Mouse (Mus musculus) layer of hippocampus, adult 9-11 months (tissue): Measurements from ENCODE around the gene Olfml2b.

Experiments
- DNase-seq: peaks from one replicate; pipeline ENCODE4 v3.0.0; 2022

Gene Olfml2b

DNA sequence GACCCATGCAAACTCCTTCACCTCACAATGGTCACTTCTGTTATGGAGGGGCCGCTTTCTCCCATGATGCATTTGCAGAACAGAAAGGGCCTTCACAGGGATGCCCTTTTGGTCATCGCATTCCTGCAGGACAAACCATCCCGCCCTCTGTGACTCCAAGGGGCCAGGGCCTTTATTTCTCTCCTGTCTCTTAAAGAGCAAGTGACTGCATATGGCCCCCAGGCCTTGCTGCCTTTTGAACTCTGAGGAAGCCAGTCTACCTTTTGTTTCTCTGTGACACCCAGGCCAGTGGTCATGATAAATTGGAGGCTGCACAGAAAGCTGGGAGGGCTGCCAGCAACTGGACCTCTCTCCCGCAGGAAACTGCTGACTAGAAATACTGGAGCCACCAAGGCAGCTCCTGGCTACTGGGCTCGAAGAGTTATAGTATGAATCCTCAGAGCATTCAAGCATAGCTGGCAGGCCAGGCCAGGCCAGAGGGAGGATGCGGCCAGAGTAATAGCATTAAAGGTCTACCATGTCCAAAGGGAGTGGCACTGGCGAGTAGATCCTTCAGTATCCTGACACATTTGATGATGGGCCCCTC is 53.5 kb downstream of the Olfml2b start:
- DNase-seq = no peak

GRCm38 (mm10) chr1:170698771-170699170 is 54.4 kb downstream of the Olfml2b start:
- DNase-seq = no peak

GRCm38 (mm10) chr1:170699553-170699952 is 55.2 kb downstream of the Olfml2b start:
- DNase-seq = no peak

DNA sequence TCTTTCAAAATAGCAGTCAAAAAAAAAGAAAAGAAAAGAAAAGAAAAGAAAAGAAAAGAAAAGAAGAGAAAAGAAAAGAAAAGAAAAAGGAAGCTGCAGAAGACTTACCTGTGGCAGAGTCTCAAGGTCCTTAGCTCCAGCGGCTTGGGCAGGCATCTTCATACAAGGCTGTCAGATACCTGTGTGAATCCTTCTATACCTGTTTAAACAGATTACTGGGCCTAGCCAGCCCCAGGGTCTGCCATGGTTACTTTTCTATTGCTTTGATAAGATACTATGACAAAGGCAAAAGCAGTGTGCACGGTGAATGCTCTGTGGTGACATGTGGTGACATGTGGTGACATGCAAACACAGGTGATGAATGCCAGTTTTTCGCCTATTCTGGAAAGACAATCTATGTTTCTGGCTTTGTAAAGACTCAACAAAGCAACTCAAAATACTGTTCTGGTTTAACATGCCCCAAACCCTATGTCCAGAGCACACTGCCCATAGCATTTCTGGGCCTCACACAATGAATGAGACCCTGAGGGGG is 56.2 kb downstream of the Olfml2b start:
- no peak for DNase-seq

GRCm38 (mm10) chr1:170701178-170701577 is 56.8 kb downstream of the Olfml2b start:
- no peak for DNase-seq

GRCm38 (mm10) chr1:170701582-170701981 is 57.2 kb downstream of the Olfml2b start:
- DNase-seq = no peak

DNA sequence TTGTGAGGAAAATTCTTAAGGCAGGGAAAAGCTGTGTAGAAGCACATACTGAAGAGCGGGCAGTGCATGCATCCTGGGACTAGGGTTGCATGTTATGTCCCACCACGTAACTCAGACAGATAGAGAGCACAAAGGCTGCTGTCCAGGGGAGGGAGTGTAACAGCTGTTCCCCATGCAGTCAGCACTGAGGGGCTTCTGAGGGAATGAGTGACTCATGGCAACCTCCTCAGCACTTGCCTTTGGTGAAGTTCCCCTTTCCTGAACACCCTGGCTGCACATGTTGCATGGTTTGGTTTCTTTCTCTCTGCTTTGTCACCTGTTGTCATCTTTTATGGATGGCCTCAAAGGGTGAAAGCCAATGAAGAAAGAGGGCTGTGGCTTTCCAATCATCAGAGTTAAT is 57.9 kb downstream of the Olfml2b start:
- no peak for DNase-seq

DNA sequence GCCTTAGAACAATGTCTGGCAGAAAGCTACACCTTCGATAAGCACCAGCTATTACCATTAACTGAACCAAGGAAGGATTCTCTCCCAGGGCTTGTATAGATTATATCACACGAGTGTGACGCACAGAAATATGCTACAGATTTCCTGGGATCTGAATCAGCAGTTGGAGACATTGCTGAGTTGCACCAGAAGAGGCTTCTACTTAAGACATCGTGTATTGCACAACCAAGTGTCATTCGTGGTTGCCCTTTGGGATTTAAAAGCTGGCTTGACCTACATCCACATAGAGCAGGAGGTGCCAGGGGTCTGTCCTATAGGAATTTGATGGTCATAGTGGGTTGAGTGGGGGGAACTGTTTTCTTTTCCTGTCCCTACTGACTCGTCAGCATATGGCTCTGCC is 58.6 kb downstream of the Olfml2b start:
- DNase-seq = no peak

DNA sequence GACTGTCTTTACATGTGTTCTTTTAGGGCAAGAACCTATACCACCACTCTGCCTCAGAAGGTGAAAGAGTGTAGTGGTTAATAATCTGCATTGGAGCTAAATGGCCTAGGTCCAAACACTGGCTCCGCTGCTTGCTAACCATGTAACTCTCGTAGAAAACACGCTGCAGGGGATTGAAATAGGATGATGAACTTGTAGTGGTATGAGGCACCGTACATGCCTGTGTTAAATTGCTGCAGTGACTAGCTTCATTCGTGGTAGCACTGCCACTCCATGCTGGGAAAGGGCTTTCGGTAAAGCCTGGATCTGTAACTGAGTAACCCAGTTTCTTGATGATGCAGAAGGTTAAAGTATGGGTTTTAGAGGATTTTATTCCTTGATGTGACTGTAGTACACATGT is 59.8 kb downstream of the Olfml2b start:
- DNase-seq = no peak

DNA sequence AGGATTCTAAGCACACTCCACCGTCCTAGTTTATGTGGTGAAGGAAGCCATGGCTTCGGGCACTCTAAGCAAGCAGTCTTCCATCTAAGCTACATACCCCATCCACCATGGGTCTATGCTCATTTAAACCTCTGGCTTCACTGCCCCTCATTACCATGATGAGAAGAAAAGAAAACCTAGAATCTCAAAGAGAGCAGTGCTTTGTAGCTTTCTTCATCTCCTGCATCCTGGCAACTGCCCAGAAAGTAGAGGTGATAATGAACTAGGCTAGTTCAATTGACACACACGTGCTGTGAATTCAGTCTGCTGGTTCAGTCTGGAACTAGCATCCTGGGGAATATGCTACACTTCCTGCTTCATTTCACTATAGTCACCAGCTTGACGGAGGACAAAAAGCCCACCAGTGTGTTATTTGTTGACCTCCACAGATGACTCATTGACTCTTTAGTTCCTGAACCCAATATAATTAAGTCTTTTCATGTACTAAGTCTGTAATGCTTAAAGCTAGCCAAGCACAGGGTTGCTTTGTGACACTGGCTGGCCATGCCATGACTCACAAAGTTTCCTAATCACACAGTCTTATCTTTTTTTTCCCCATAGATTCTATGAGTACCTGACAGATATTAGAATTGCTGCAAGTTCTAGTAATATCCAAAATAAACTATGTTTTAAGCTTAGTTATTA is 60.7 kb downstream of the Olfml2b start:
- no peak for DNase-seq

DNA sequence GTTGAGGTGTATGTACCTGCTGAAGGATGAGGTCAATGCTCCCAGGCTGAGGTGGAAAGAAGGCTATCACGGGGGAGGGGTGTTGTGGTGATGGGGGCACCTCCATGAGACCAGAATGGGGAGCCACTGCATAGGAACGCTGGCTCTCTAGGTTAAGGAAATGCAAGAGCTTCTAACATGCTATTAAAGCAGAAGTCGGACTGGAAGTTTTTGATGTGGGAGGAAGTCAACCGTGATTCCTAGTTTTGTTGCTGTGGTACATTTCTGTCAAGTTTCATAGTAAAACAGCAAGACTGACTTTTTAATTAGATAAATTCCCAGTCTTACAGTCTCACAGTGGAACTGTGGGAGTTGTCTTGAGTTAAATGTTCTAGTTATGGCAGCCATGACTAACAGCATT is 61.7 kb downstream of the Olfml2b start:
- no peak for DNase-seq

DNA sequence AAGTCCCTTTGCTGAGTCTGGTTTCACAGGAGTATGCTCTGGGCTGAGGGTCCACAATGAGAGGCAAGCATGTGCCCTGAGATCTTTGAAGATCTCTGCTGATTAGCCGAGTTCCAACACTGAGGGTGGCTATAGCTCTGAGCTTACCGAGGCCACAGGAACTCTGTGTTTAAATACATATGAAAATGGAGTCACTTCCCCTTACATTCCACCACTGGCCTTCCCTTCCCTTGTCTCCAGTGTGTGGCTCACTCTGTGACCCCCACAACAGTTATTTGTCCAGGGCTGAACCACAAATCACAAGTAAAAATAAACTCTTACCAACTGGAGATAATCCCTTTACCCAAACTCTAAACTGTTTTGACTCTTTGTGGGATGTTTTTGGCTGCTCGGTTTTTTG is 64.7 kb downstream of the Olfml2b start:
- DNase-seq = no peak

DNA sequence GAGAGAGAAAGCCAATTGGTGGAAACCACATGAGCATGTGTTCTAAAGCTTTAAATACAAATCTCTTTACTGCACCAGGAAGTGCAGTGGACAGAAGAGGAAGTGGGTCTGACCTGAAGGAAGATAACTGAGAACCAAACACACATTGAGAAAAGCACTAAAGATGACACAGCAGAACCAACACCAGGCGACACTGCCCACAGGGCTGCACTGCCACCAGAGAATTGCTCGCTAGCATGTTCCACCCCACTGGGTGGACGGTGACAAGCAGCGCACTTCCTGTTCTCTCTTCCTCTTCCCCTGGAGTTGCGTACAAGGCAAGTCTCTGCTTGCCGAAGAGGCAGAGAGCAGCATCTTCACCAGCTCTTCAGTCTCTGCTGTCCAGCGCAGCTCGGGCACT is 65.1 kb downstream of the Olfml2b start:
- peak; percentile 84 for DNase-seq

GRCm38 (mm10) chr1:170709969-170710368 is 65.6 kb downstream of the Olfml2b start:
- DNase-seq = no peak

- DNase-seq = no peak
Measured at GRCm38 (mm10) chr1:170711731-170712130, 67.4 kb downstream of the Olfml2b start.

- no peak for DNase-seq
Measured at GRCm38 (mm10) chr1:170717241-170717828, 73.0 kb downstream of the Olfml2b start.

GRCm38 (mm10) chr1:170718133-170718810 is 73.9 kb downstream of the Olfml2b start:
- no peak for DNase-seq

DNA sequence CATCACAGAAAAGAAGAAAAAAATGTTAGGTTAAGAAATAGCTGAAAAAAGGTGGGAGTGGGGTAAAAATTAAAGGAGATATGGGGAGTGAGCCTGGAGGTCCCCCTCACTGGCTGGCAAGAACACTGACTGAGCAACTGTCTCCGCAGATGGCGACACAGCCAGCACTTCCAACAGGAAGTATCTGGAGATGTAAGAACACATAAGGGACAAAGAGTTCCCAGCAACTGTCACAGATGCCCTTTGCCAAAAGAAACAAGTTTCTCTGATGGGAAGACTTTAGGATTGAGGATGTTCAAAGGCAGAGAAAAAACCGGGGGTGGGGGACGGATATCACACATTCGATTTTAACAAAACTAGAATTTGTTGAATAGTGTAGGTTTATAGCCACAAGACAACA is 77.2 kb downstream of the Olfml2b start:
- DNase-seq = peak; percentile 82

DNA sequence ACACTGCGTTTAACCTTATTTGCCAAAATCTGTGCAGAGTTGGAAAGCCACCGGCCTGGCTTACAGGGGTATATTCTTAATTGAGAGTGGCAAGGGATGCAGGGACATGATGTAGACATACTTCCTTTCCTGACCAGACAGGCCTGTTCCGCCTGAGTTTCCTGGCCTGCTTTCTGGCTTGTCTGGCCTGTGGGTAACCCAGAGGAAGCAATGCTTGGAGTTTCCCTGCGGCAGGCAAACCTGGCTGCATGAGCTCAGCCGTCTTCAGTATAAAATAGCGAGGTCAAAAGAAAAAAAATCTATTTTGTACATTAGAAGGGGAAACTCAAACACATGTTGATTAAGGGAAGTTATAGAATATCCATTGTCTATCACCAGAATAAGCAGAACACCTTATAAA is 84.2 kb downstream of the Olfml2b start:
- DNase-seq = peak; percentile 73

GRCm38 (mm10) chr1:170729267-170729962 is 85.1 kb downstream of the Olfml2b start:
- DNase-seq = no peak

- peak; percentile 55 for DNase-seq
Measured at GRCm38 (mm10) chr1:170731865-170732595, 87.7 kb downstream of the Olfml2b start.
